Mouse (Mus musculus): ENCODE data around the gene Cd300a. TPM values are rescaled to one million over a fixed set of nuclear protein-coding genes. Genes with fewer than 3 reads are reported as not detected.

Cd300a gene
- 1 to 10 TPM; 1.3 to 2.0 TPM for total RNA-seq (2021)
- long read RNA-seq, experiment 1, full-length matches to known transcripts: 2 of 3 reads
- long read RNA-seq, experiment 1, partial matches to known transcripts: 1 of 3 reads
- long read RNA-seq, experiment 1, other reads (novel, unspliced or antisense): 0 of 3 reads
- long read RNA-seq, experiment 2, full-length matches to known transcripts: 4 of 7 reads
- long read RNA-seq, experiment 2, partial matches to known transcripts: 0 of 7 reads
- long read RNA-seq, experiment 2, other reads (novel, unspliced or antisense): 3 of 7 reads

- DNase-seq (ENCODE audit: low spot score in 2 of 2): no peak
Observed at GRCm38 (mm10) chr11:114889991-114890518, at the start of gene Cd300a. TSS of gene Cd300a (plus strand) at chr11:114890041.

DNA sequence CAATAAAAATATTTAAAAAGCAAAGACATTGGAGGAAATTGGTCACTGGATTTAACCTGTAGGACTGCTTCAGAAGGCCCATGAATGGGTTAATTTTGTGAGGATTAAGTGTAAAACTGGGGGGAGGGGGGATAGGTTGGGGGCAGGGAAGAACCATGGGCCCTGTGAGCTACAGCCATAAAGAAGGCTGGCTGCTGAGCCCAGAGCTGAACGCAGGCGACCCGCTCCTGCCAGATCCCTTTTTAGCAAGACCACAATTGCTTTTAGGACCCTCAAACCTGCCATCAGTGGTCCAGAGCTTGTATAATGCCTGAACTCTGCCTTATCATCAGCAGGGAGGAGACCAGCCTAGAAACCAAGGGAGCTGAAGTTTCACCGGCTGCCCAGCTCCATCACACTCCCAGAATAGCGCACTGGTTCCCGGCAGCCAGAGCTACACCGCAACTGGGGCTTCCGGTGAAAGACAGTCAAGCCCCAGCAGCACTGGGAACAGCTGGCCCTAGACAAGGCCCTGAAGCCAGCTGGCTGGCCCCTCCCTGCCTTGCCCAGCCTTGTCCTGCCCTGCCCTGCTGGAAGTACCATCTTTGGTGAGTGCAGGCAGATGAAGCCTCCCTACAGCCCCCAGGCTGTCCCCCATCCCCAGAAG, 45.9 kb upstream of the Cd300a start:
- DNase-seq (ENCODE audit: low spot score in 2 of 2): peak in 1 of 2 experiments; percentile 65

- DNase-seq (ENCODE audit: low spot score in 2 of 2): no peak
Observed at GRCm38 (mm10) chr11:114844464-114845220, 45.2 kb upstream of the Cd300a start.

- no peak for DNase-seq (ENCODE audit: low spot score in 2 of 2)
Observed at GRCm38 (mm10) chr11:114846336-114846735, 43.5 kb upstream of the Cd300a start.

- no peak for DNase-seq (ENCODE audit: low spot score in 2 of 2)
Observed at GRCm38 (mm10) chr11:114847008-114847407, 42.8 kb upstream of the Cd300a start.

DNA sequence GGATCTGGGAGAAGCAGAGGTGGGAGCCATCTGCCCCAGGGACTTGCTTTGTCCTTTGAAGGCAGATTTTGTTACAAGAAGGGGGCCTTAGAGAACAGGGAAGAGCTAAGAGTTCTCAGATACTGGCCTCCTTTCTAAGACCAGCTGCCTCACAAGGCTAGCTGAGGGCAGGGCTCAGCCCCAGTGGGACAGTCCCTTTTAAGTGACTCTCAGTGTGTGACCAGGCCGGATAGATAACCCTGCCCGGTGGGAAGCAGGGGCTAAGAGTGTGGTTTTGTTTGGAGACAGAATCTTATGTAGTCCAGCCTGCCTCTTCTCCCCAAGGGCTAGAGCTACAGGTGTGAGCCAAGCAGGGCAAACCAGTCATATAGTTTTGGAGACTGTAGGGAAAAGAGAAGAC, 40.3 kb upstream of the Cd300a start:
- DNase-seq (ENCODE audit: low spot score in 2 of 2): no peak

DNA sequence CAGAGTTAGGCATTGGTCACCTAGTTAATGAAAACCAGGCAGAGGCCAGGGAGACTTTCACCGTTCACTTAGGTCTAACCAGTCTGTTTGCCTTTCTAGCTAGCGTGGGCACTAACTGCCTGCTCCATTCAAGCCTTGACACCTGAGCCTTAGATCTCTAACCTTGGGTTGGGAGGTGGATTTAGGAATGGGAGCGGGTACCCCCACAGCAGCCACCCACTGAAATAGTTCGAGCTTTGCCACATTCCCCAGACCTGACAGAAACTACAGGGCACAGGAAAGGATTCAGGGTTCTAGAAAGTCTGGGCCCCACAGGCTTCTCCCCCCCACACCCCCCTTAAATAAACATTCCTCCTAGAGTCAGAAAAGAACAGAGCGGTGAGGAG, 39.8 kb upstream of the Cd300a start:
- no peak for DNase-seq (ENCODE audit: low spot score in 2 of 2)

DNA sequence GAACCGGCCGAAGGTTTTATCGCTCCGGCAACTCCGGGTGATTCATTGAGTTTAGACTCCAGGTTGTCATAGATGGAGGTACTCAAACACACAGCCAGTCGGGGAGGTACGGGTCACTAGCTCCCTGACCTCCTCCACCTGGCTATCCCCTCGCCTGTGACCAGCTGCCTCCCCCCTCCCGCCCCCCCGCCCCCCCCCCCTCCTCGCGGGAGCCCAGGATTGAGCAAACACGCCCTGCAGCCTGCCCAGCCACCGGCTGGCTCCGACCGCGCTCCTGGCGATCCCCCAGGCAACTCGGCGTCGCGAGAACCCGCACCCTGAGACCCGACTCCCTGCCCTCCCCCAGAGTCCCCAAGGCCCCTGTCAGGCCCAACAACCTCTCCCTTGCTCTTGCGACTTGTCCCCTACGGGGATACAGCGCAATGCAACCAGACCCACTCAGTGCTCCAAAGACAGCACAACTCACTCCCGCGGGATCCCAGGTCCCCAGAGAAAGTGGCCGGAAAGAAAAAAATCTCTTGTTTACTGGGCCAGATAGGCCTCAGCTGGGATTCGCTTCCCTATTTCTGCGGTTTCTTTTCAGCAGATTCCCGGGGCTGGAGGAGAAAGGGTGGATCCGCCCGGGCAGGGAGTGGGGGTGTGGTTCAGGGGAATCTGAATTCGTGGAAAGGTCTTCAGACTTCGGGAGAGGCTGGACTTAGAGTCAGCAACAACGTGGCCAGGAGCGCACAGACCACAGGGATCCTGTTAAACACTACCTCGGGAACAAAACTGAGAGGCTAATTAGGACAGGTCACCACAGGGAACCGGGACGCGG, 39.2 kb upstream of the Cd300a start, which contains the start of gene Gprc5c:
TSS of gene Gprc5c (plus strand) at position 701 of the 817 bp plus-strand sequence.
- peak in 1 of 2 experiments; percentile 51 for DNase-seq (ENCODE audit: low spot score in 2 of 2)

DNA sequence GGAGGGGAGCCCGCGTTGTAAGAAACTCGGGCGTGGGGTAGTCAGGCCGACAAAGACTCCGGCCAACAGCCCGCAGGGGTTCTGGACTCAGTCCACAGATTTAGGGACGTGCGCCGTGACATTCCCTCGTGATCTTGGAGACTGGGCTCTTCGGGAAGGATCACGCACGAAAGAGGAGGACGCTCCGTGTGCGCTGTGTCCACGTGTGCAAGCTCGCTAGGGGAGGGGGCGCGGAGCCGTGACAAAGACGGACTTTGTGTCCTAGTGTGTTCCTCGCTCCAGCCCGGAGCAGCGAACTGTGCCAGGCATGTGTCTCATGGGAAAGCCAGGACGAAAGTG, 38.6 kb upstream of the Cd300a start:
- peak in 1 of 2 experiments; percentile 38 for DNase-seq (ENCODE audit: low spot score in 2 of 2)

DNA sequence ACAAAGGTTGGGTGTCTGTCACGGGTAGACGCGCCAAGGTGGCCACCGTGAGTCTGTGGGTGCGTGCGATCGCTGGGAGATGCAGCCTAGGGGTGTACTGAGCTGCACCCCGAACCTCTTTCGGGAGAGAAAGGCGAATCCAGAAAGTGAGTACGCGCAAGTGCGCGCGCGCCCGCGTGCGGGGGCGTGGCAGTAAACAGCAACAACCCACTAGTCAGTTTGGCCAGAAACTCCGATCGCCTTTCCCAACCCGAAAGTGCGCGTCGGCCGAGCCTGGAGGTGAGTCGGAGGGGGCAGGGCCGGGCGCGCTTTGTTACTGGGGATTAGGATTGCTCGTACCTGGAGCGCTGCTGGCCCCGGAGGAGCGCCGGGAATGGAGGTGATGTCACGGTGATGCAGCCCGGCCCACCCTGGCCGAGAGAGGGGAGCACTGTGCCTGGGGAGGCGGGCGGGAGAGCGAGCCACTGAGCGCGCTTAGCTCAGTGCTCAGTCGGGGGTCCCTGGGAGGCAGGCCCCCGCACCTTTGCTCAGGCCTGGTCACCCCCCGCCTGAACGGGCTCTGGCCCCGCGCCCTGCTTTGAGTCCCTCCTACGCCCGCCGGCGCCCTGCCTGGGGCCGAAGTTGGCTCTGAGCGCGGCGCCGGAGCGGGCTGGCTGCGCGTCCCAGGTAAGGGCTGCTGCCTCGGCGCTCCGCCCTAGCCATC, 38.1 kb upstream of the Cd300a start:
- DNase-seq (ENCODE audit: low spot score in 2 of 2): peak; percentile 55 to 76

- no peak for DNase-seq (ENCODE audit: low spot score in 2 of 2)
Observed at GRCm38 (mm10) chr11:114852311-114853173, 37.3 kb upstream of the Cd300a start.

DNA sequence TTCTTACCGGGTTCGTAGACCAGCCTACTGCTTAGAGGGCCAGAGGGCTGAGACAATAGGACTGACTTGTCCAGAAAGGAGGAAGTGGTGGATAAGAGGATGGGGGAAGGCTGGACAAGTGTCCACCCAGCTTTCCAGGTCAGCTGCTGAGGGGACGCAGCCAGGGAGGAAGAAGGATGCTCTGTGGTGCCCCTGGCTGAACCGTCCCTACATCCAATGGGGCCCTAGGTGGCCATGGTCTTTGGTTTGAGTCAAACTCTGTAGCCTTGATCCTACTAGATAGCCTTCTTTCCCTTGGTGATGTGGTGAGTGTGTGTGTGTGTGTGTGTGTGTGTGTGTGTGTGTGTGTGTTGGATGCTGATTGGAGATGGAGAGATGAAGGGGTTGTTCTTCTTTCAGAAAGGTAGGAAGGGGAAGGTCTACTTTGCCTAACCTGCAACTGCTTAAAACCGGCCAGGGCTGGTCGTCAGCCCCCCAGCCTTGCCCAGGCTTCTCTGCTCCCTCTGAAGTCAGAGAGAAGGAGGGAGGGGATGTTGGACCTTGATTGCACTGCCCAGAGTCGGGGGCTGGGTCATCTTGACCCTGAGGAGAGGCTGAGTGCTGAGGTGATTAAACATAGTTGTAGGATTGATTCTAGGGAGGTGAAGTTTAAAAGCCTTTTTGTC, 36.5 kb upstream of the Cd300a start:
- no peak for DNase-seq (ENCODE audit: low spot score in 2 of 2)

- no peak for DNase-seq (ENCODE audit: low spot score in 2 of 2)
Observed at GRCm38 (mm10) chr11:114854581-114854980, 35.3 kb upstream of the Cd300a start.

GRCm38 (mm10) chr11:114856125-114856524, 33.7 kb upstream of the Cd300a start:
- DNase-seq (ENCODE audit: low spot score in 2 of 2): no peak

DNA sequence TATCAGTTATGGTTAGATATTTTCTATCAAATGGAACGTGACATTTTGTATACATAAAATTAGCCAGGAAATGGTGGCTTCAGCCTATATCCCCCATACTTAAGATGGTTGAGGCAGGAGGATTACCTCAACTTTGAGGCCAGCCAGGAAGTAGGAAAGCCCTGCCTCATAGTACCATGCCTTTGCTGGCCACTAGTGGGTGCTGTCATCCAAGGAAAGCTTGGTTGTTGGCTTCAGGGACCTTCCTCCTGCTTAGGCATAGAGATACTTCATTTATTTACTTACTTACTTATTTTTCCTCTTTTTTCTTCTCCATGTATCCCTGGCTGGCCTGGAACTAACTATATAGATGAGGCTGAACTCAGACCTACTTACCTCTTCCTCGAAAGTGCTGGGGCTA, 31.2 kb upstream of the Cd300a start:
- DNase-seq (ENCODE audit: low spot score in 2 of 2): no peak

GRCm38 (mm10) chr11:114861057-114861456, 28.8 kb upstream of the Cd300a start:
- DNase-seq (ENCODE audit: low spot score in 2 of 2): no peak

DNA sequence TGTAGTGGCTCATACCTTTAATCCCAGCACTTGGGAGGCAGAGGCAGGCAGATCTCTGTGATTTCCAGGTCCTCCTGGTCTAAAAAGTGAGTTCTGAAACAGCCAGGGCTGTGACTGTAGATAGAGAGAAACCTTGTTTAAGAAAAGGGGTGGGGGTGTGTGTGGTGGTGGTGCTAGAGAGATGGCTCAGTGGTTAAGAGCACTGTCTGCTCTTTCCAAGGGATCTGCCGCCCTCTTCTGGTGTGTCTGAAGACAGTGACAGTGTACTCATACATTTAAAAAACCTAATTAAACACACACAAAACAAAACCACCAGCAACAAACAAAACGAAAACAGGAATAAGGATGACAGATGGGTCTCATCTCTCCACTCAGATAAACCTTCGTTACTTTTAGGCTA, 27.2 kb upstream of the Cd300a start:
- no peak for DNase-seq (ENCODE audit: low spot score in 2 of 2)

GRCm38 (mm10) chr11:114863918-114864420, 25.9 kb upstream of the Cd300a start:
- no peak for DNase-seq (ENCODE audit: low spot score in 2 of 2)

DNA sequence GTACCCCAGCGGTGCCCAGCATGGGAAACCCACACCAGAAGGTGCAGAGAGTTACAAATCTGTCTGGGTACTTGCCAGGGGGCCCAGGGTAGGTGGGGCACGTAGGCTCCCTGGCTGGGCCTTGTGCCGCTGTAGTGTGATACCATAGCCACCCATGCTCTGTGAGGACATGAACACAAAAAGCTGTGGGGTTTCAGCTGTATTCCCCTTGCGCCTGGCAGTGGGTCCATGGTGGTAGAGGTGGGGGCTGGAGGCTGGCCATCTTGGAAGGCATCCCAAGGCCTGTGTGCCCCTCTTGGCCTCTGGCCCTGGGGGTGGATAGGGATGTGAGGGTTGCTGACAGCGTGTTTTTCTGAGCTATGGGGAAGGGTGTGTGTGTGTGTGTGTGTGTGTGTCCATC, 23.8 kb upstream of the Cd300a start:
- DNase-seq (ENCODE audit: low spot score in 2 of 2): no peak
